Mouse (Mus musculus): ENCODE results near the gene Hid1.
A peak's percentile ranks its signal among the peaks of the same experiment; 100 is the strongest.

Gene Hid1

DNA sequence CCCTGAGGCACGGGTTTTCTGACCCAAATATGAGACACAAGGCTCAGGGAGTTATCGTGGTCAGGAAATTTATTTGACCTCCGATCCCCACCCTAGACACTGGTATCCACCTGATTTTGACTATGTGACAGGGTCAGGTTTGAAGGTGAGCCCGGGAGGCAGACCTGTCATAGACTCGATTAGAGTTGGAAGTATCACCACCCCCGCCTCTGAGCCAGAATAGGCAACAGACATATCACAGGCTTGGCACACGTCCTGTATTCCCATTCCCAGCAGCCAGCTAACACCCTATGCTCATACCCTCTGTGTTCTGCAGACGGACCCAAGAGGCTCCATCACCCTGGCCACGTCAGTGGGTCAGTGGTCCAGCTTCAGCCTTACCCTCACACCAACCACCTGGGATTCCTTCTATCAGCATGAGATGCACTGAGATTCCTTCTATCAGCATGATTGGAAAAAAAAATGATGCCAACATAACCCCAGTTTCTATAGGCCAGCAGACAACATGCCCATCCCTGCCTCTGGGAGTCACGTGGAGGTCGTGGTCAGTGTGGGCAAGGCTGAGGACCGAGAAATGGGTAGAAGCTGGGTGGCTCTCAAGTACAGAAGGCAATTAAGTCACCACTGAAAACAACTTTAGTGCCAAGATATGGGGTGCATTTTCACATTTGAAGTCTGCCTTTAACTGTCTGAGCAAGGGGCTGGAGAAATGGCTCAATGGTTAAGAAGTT, 7.3 kb upstream of the Hid1 start:
- no peak for DNase-seq

- peak; percentile 70 for DNase-seq
Measured at GRCm38 (mm10) chr11:115373805-115374694, 6.5 kb upstream of the Hid1 start.

- DNase-seq: no peak
Measured at GRCm38 (mm10) chr11:115372737-115373136, 5.2 kb upstream of the Hid1 start.

DNA sequence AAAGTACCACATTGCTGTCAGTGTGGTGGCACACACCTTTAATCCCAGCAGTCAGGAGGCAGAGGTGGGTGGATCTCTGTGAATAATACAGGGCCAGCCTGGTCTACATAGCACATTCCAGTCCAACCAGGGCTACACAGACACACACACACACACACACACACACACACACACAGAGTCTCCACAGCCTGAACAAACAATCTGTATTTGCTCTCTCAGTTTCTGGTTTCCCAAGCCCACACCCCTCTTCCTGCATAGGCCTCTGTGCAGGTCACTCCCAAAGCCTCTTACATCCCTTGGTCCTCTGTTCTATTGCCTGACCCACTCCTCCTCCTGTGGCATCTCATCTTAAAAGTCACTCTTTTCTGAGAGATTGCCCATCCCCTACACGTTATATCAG, 4.5 kb upstream of the Hid1 start:
- DNase-seq: no peak

DNA sequence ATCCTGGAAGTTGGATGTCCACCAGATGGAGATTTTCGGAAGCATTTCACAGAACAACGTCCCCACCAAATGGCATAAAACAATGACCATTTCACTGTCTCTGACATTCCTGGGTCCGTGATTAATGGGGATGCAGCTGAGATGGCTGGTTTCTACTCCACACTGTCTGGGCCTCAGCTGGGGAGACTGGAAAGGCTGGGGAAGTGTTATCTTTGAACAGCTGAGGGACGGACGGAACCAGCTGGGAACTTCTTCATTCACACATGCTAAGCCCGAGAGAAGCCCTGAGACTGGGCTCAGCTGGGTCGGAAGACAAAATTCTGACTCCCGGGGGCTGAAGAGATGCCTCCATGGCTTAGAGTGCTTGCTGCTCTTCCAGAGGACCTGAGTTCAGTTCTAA, 3.8 kb upstream of the Hid1 start:
- no peak for DNase-seq

DNA sequence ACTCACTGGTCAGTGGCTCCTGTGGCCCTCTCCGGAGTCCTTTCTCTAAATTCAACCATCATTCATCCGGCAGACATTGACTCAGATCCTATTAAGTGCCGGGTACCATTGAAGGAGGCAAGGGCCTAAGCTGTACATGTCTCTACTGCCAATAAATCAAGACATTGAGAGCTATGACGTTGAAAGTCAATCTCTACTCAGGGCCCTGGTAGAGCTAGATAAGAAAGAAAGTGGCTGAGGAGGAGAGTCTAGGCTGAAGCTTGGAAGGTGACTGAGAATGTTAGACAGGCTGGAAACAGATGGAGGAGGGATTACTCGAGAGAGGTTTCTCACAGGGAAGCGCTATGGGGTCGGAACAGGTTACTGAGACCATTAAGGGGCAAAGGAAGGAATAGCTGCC, 2.8 kb upstream of the Hid1 start:
- no peak for DNase-seq

- no peak for DNase-seq
Measured at GRCm38 (mm10) chr11:115366706-115367394, 706 bp downstream of the Hid1 start.

DNA sequence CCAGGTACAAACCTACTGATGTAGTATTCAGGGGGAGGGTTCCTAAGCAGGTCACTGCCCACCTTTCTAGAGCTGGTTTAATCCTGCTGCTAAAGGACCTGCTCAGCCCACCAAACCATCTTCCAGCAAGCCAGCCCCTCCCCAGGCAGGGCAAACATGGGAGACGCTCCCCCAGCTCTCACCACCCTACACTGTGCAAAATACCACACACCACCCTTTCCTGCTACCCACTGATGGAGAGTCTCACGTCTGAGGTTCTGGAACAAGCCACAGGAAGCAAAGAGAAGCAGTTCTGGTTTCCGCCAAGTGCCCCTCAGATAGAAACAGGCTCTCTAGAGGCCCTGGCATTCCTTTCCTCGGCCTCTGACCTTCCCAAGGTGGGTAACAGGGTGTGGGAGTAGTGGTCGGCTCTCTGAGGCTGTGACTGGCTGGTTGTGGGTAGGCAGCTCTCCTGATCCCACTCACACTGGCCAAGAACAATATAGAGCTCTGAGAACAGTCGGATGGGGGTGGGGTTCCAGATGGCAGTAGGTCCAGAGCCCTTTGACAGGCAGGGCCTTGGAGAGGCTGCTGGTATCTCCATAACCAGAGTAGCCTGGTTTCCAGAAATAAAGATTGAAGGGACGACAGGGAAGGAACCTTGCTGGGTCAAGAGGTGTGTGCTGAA, 1.4 kb downstream of the Hid1 start:
- no peak for DNase-seq

DNA sequence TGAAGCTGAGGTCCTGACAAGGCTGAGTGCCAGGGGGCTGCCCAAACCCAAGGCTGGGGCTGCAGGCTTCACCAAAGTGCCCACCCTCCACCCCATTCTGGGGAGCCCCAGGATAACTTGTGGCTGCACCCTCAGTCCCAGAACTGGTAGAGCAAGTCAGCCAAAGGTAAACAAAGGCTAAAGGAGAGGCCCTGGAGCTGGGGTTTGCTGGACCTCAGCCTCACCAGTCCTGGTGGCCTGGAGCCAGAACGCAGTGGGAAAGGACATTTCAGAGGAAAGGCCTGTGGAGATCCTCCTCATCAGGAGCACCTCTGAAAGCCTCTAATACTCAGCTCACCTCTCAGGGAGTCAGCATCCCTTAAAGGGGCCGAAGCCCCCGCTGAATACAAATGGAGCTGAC, 3.4 kb downstream of the Hid1 start:
- DNase-seq: no peak

- no peak for DNase-seq
Measured at GRCm38 (mm10) chr11:115359726-115360125, 7.8 kb downstream of the Hid1 start.

GRCm38 (mm10) chr11:115359293-115359692, 8.3 kb downstream of the Hid1 start:
- no peak for DNase-seq

- peak; percentile 81 for DNase-seq
Measured at GRCm38 (mm10) chr11:115358468-115358867, 9.1 kb downstream of the Hid1 start.

DNA sequence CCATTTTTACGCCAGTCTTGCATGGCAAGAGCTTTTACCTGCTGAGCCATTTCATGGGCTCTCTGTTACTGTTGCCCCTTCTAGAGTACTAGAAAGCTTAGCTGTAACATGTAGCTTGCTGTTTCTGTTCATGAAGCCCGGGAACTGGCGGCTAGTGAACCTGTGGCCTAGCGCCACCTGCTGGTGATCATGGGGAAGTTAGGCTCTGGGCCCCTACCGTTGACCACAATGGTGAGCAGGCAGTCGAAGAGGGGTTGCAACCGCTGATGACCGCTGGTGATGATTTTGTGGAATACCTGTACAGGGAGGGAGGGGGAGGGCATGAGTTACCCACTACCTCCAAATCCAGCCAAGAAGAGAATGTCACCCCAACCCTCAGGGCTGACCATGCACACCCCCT, 13.4 kb downstream of the Hid1 start:
- peak; percentile 77 for DNase-seq

DNA sequence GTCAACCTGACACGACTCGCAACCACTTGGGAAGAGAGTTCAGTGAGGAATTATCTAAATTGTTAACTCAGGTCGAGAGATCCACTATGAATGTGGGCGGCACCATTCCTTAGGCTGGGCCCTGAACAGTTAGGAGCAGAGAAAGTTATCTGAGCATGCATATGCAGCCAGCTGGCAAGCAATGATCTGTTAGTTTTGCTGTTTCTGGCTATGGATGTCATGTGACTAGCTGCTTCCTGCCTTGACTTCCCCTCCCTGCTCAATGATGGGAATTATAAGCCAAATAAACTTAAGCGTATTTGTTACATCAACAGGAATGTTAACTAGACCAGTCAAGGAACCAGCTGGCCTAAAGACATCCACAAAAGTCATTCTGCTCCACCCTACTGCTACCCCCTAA, 14.2 kb downstream of the Hid1 start:
- DNase-seq: no peak

DNA sequence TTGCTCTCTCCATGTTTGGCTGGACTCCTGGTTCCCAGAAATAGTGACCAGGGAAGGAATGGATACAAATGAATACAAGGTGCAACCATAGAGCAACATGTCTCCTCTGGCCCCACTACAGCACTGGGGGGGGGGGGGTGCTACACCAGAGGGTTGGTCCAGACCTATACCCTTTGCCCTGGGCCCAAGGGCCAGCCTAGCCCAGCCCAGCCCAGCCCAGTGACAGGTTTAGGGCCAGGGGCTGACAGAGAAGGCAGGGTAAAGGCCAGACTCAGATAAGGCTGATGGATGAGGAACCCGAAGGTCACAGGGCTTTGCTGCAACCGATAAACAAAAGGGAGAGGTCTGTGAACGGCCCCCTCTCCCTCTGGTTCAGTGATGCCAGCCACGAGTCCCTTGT, 17.6 kb downstream of the Hid1 start:
- no peak for DNase-seq

GRCm38 (mm10) chr11:115348681-115349248, 18.8 kb downstream of the Hid1 start:
- DNase-seq: no peak

DNA sequence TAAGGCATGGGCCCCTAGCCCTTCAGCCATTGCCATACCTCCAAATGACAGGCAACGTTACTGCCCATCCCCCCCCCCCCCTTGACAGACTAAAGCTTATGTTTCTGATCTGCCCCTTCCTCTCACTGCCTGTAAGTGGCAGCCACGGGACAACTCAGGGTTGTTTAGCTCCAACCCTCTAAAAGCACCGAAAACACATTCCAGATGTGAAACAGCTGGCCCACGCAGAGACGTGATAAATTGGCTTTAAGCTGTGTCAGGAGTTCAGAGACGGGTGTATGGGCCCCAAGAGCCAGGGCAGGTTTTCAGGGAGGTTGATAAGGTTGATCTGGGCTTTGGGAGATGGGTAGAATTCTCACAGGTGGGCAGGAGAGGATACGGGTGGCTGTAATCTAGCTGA, 22.0 kb downstream of the Hid1 start:
- DNase-seq: no peak

- DNase-seq: no peak
Measured at GRCm38 (mm10) chr11:115344967-115345366, 22.6 kb downstream of the Hid1 start.

GRCm38 (mm10) chr11:115341866-115342265, 25.7 kb downstream of the Hid1 start:
- DNase-seq: no peak

DNA sequence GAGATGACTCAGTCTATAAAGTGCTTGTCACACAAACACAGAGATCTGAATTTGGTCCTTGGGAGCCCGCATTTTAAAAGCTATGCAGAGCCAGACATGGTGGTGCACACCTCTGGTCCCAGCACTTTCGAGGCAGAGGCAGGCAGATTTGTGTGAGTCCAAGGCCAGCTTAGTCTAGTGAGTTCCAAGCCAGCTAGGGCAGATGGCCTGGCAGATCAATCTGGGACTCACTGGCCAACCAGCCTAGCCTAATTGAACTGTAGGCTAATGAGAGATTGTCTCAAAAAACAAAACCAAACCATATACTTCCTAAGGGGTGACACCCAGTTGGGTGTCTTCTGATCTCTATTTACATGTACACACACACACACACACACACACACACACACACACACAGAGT, 26.3 kb downstream of the Hid1 start:
- no peak for DNase-seq

- DNase-seq: no peak
Measured at GRCm38 (mm10) chr11:115337826-115338225, 29.7 kb downstream of the Hid1 start.

GRCm38 (mm10) chr11:115337350-115337749, 30.2 kb downstream of the Hid1 start:
- no peak for DNase-seq

- DNase-seq: no peak
Measured at GRCm38 (mm10) chr11:115336115-115336514, 31.4 kb downstream of the Hid1 start.

All from kidney, postnatal 14 days (tissue).